Mouse (Mus musculus): ENCODE results near the gene Man1a. TPM values are rescaled to one million over a fixed set of nuclear protein-coding genes. Genes with fewer than 3 reads are reported as not detected.

Gene Man1a
- polyA plus RNA-seq, 1 experiment from 2014 or later, result 10.6 TPM

DNA sequence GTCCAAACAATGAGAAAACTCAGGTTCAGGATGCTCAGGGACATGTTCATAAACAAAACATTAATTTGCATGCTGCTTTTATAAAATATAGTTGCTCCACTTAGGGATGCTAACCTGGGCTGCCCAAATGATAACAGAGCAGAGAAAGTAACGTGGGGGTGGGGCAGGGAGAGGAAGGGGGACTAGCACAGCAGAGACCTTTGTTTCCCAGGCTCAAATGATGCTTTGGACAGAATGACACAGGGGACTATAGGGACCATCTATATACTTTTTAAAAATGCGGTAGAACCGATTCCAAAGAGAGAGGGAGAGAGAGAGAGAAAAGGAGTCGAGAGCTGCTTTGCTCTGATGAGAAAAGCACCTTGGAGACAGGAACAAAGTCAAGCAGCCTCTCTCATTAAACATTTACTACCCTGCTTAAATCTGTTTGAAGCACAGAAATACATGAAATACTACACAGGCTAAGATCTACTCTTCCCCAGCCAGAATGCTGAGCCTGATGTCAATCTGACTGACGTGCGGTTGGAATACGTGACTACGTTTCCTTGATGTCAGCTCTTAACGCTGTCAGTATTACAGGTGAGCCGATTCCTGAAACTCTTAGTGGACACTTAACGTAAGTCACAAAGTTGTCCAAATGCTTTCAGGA, 63.1 kb downstream of the Man1a start:
- Histone ChIP-seq H3K36me3 (ENCODE audit: control insufficient read depth, insufficient read depth, low read length) (no peaks in the 10 kb centered on the region), H3K4me3 (ENCODE audit: low read depth, low read length) (no peak overlapping the region), H3K27ac (ENCODE audit: low read depth, low read length) (no peak overlapping the region), H3K9ac (replicated peaks; ENCODE audit: low read depth, low read length) (no peak overlapping the region), H3K4me2 (ENCODE audit: low read depth, low read length) (no peak overlapping the region), H3K27me3 (ENCODE audit: control insufficient read depth, insufficient read depth, low read length) (no peaks in the 10 kb centered on the region), H3K4me1 (ENCODE audit: control insufficient read depth, insufficient read depth, low read length) (no peaks in the 10 kb centered on the region), H3K9me3 (ENCODE audit: control insufficient read depth, low read length) (no peaks in the 10 kb centered on the region)
- ATAC-seq (ENCODE audit: low read depth), result no peak
- WGBS, result 75% methylated on average over 11 of the region's 11 CpGs

DNA sequence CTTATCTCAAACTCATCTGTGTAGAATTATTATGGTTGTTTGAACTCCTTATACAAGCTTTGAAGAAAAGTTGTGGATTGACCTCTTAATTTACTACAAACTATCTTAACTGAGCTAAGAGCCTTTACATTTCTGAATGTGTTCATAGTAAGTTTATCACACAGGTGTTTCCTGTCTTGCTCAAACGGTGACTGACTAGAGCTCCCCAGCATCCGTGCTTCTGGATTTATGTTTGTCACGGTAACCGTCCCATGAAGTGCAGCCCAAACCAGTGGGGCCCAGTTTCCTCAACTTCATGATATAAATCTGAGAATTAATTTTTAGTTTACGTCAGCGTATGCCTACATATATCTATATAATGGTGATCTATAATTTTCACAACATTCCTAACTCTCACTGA, 67.3 kb downstream of the Man1a start:
- no peak overlapping the region for H3K4me2 ChIP-seq (ENCODE audit: low read depth, low read length)
- no peaks in the 10 kb centered on the region for H3K36me3 ChIP-seq (ENCODE audit: control insufficient read depth, insufficient read depth, low read length)
- H3K4me3 ChIP-seq (ENCODE audit: low read depth, low read length), result no peak overlapping the region
- no peaks in the 10 kb centered on the region for H3K9me3 ChIP-seq (ENCODE audit: control insufficient read depth, low read length)
- no peak for ATAC-seq (ENCODE audit: low read depth)
- H3K9ac ChIP-seq (replicated peaks; ENCODE audit: low read depth, low read length), result no peak overlapping the region
- H3K27me3 ChIP-seq (ENCODE audit: control insufficient read depth, insufficient read depth, low read length), result no peaks in the 10 kb centered on the region
- no peaks in the 10 kb centered on the region for H3K4me1 ChIP-seq (ENCODE audit: control insufficient read depth, insufficient read depth, low read length)
- H3K27ac ChIP-seq (ENCODE audit: low read depth, low read length), result no peak overlapping the region
- 92% methylated on average over 6 of the region's 6 CpGs for WGBS

DNA sequence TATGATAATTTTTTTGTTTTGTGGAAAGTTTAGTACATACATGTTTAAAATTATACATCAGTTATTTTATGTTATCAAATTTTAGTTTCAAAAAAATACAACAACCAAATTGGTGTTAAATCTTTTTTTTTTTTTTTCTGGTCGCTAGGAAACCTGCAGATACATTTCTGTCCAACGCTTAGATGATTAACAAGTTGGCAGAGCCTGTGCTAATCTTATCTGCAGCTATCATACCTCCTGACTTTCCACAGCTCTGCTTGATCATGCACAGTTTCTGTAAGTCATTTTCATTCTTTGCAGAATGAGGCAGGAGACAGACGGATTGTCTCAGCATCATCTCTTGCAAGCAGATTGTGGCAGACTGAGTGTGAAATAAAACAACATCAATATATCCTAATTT, 69.5 kb downstream of the Man1a start:
- no peak overlapping the region for H3K4me2 ChIP-seq (ENCODE audit: low read depth, low read length)
- H3K27me3 ChIP-seq (ENCODE audit: control insufficient read depth, insufficient read depth, low read length), result no peaks in the 10 kb centered on the region
- H3K27ac ChIP-seq (ENCODE audit: low read depth, low read length), result no peak overlapping the region
- WGBS, result 86% methylated on average over 3 of the region's 3 CpGs
- no peaks in the 10 kb centered on the region for H3K4me1 ChIP-seq (ENCODE audit: control insufficient read depth, insufficient read depth, low read length)
- H3K9me3 ChIP-seq (ENCODE audit: control insufficient read depth, low read length), result no peaks in the 10 kb centered on the region
- no peak overlapping the region for H3K4me3 ChIP-seq (ENCODE audit: low read depth, low read length)
- no peak overlapping the region for H3K9ac ChIP-seq (replicated peaks; ENCODE audit: low read depth, low read length)
- ATAC-seq (ENCODE audit: low read depth), result no peak
- H3K36me3 ChIP-seq (ENCODE audit: control insufficient read depth, insufficient read depth, low read length), result no peaks in the 10 kb centered on the region

- H3K27me3 ChIP-seq (ENCODE audit: control insufficient read depth, insufficient read depth, low read length), result no peaks in the 10 kb centered on the region
- no peak overlapping the region for H3K9ac ChIP-seq (replicated peaks; ENCODE audit: low read depth, low read length)
- WGBS, result 93% methylated on average over 2 of the region's 2 CpGs
- H3K36me3 ChIP-seq (ENCODE audit: control insufficient read depth, insufficient read depth, low read length), result no peaks in the 10 kb centered on the region
- ATAC-seq (ENCODE audit: low read depth), result no peak
- no peaks in the 10 kb centered on the region for H3K4me1 ChIP-seq (ENCODE audit: control insufficient read depth, insufficient read depth, low read length)
- H3K9me3 ChIP-seq (ENCODE audit: control insufficient read depth, low read length), result no peaks in the 10 kb centered on the region
- no peak overlapping the region for H3K27ac ChIP-seq (ENCODE audit: low read depth, low read length)
- H3K4me2 ChIP-seq (ENCODE audit: low read depth, low read length), result no peak overlapping the region
- H3K4me3 ChIP-seq (ENCODE audit: low read depth, low read length), result no peak overlapping the region
Observed at GRCm38 (mm10) chr10:54005847-54006246, 70.6 kb downstream of the Man1a start.

GRCm38 (mm10) chr10:54002936-54003335, 73.5 kb downstream of the Man1a start:
- no peak for ATAC-seq (ENCODE audit: low read depth)

GRCm38 (mm10) chr10:53997301-53997700, 79.1 kb downstream of the Man1a start:
- Histone ChIP-seq H3K4me2 (ENCODE audit: low read depth, low read length) (no peak overlapping the region), H3K27ac (ENCODE audit: low read depth, low read length) (no peak overlapping the region), H3K36me3 (ENCODE audit: control insufficient read depth, insufficient read depth, low read length) (no peaks in the 10 kb centered on the region), H3K27me3 (ENCODE audit: control insufficient read depth, insufficient read depth, low read length) (no peaks in the 10 kb centered on the region), H3K4me1 (ENCODE audit: control insufficient read depth, insufficient read depth, low read length) (no peaks in the 10 kb centered on the region), H3K9me3 (ENCODE audit: control insufficient read depth, low read length) (no peaks in the 10 kb centered on the region), H3K4me3 (ENCODE audit: low read depth, low read length) (no peak overlapping the region), H3K9ac (replicated peaks; ENCODE audit: low read depth, low read length) (no peak overlapping the region)
- WGBS, result 94% methylated on average over 13 of the region's 13 CpGs
- no peak for ATAC-seq (ENCODE audit: low read depth)

More at GRCm38 (mm10) chr10:54002936-54003335, 73.5 kb downstream of the Man1a start:
- H3K27ac ChIP-seq (ENCODE audit: low read depth, low read length), result no peak overlapping the region
- 83% methylated on average over 2 of the region's 2 CpGs for WGBS
- H3K4me2 ChIP-seq (ENCODE audit: low read depth, low read length), result no peak overlapping the region
- H3K9me3 ChIP-seq (ENCODE audit: control insufficient read depth, low read length), result no peaks in the 10 kb centered on the region
- no peaks in the 10 kb centered on the region for H3K4me1 ChIP-seq (ENCODE audit: control insufficient read depth, insufficient read depth, low read length)
- no peak overlapping the region for H3K4me3 ChIP-seq (ENCODE audit: low read depth, low read length)
- no peaks in the 10 kb centered on the region for H3K27me3 ChIP-seq (ENCODE audit: control insufficient read depth, insufficient read depth, low read length)
- no peaks in the 10 kb centered on the region for H3K36me3 ChIP-seq (ENCODE audit: control insufficient read depth, insufficient read depth, low read length)
- no peak overlapping the region for H3K9ac ChIP-seq (replicated peaks; ENCODE audit: low read depth, low read length)

DNA sequence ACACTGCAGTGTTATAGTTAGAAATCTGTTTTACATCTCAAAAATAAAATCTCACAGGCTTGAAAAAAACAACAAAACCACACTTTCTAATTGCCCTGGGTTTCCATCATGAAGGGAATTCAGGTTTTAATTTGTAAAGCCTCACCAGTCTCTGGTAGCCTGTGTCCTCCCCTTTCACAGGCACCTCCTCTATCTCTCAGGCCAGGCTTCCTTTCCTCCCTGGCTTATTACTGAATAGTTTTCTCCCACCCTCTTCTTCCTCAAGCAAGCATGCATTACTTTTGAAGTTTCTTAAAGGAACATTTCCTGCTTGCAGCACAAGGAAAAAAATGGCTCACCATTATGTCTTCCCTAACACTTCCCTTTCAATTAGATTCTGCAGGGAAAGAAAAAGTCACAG, 80.2 kb downstream of the Man1a start:
- no peak overlapping the region for H3K27ac ChIP-seq (ENCODE audit: low read depth, low read length)
- H3K4me2 ChIP-seq (ENCODE audit: low read depth, low read length), result no peak overlapping the region
- no peak overlapping the region for H3K9ac ChIP-seq (replicated peaks; ENCODE audit: low read depth, low read length)
- no peak overlapping the region for H3K4me3 ChIP-seq (ENCODE audit: low read depth, low read length)
- no peak for ATAC-seq (ENCODE audit: low read depth)
- no peaks in the 10 kb centered on the region for H3K4me1 ChIP-seq (ENCODE audit: control insufficient read depth, insufficient read depth, low read length)
- H3K9me3 ChIP-seq (ENCODE audit: control insufficient read depth, low read length), result no peaks in the 10 kb centered on the region
- H3K36me3 ChIP-seq (ENCODE audit: control insufficient read depth, insufficient read depth, low read length), result no peaks in the 10 kb centered on the region
- H3K27me3 ChIP-seq (ENCODE audit: control insufficient read depth, insufficient read depth, low read length), result no peaks in the 10 kb centered on the region

- 100% methylated on average over 3 of the region's 3 CpGs for WGBS
- no peak overlapping the region for H3K9ac ChIP-seq (replicated peaks; ENCODE audit: low read depth, low read length)
- ATAC-seq (ENCODE audit: low read depth), result no peak
Observed at GRCm38 (mm10) chr10:53994591-53994990, 81.8 kb downstream of the Man1a start.

GRCm38 (mm10) chr10:53990434-53990833, 86.0 kb downstream of the Man1a start:
- H3K4me1 ChIP-seq (ENCODE audit: control insufficient read depth, insufficient read depth, low read length), result no peaks in the 10 kb centered on the region
- no peak overlapping the region for H3K4me2 ChIP-seq (ENCODE audit: low read depth, low read length)
- ATAC-seq (ENCODE audit: low read depth), result no peak
- H3K9ac ChIP-seq (replicated peaks; ENCODE audit: low read depth, low read length), result no peak overlapping the region
- 91% methylated on average over 4 of the region's 4 CpGs for WGBS
- no peaks in the 10 kb centered on the region for H3K36me3 ChIP-seq (ENCODE audit: control insufficient read depth, insufficient read depth, low read length)
- H3K27ac ChIP-seq (ENCODE audit: low read depth, low read length), result no peak overlapping the region
- H3K9me3 ChIP-seq (ENCODE audit: control insufficient read depth, low read length), result no peaks in the 10 kb centered on the region
- no peak overlapping the region for H3K4me3 ChIP-seq (ENCODE audit: low read depth, low read length)
- H3K27me3 ChIP-seq (ENCODE audit: control insufficient read depth, insufficient read depth, low read length), result no peaks in the 10 kb centered on the region

More at GRCm38 (mm10) chr10:53994591-53994990, 81.8 kb downstream of the Man1a start:
- H3K4me2 ChIP-seq (ENCODE audit: low read depth, low read length), result no peak overlapping the region
- no peaks in the 10 kb centered on the region for H3K27me3 ChIP-seq (ENCODE audit: control insufficient read depth, insufficient read depth, low read length)
- no peak overlapping the region for H3K27ac ChIP-seq (ENCODE audit: low read depth, low read length)
- H3K9me3 ChIP-seq (ENCODE audit: control insufficient read depth, low read length), result no peaks in the 10 kb centered on the region
- no peak overlapping the region for H3K4me3 ChIP-seq (ENCODE audit: low read depth, low read length)
- no peaks in the 10 kb centered on the region for H3K4me1 ChIP-seq (ENCODE audit: control insufficient read depth, insufficient read depth, low read length)
- H3K36me3 ChIP-seq (ENCODE audit: control insufficient read depth, insufficient read depth, low read length), result no peaks in the 10 kb centered on the region
